Mouse (Mus musculus) cerebellum, adult 11 months (tissue): Measurements from ENCODE around the gene Supv3l1.
A peak's percentile ranks its signal among the peaks of the same experiment; 100 is the strongest.

Source experiments
- DNase-seq: peaks from one replicate; pipeline ENCODE4 v3.0.0; 2022

Supv3l1 gene

GRCm38 (mm10) chr10:62412906-62413605 lies 36.5 kb downstream of the Supv3l1 start:
- DNase-seq = no peak

GRCm38 (mm10) chr10:62411431-62412410 lies 37.8 kb downstream of the Supv3l1 start:
- peak; percentile 16 for DNase-seq

- peak; percentile 73 for DNase-seq
Observed at GRCm38 (mm10) chr10:62410943-62411342, 38.6 kb downstream of the Supv3l1 start.

GRCm38 (mm10) chr10:62404901-62405300 lies 44.6 kb downstream of the Supv3l1 start:
- no peak for DNase-seq

- peak; percentile 14 for DNase-seq
Observed at GRCm38 (mm10) chr10:62401641-62402111, 47.9 kb downstream of the Supv3l1 start.

DNA sequence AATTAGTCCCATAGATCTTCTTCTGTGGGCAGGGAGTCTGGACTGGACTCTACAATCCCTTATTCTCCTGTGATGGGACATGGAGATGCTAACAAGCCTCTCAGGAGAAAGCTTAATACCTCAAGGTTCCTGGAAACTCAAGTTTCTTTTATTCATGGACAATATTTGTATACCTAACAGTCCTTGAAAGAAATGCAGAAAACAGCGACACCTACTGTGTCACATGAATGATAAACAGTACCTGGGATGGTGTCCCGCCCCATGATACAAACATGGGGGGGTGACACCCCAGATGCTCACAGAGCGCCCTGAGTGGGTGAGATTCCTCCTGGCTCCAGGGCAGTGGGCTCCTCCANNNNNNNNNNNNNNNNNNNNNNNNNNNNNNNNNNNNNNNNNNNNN lies 66.5 kb downstream of the Supv3l1 start:
- DNase-seq = no peak

- no peak for DNase-seq
Observed at GRCm38 (mm10) chr10:62380936-62381335, 68.6 kb downstream of the Supv3l1 start.

- DNase-seq = no peak
Observed at GRCm38 (mm10) chr10:62379808-62380207, 69.7 kb downstream of the Supv3l1 start, which contains the start of gene Hk1. Gene Hk1 (minus strand): TSS chr10:62379908.
